Mouse (Mus musculus): ENCODE measurements around the gene Phactr3.

DNA sequence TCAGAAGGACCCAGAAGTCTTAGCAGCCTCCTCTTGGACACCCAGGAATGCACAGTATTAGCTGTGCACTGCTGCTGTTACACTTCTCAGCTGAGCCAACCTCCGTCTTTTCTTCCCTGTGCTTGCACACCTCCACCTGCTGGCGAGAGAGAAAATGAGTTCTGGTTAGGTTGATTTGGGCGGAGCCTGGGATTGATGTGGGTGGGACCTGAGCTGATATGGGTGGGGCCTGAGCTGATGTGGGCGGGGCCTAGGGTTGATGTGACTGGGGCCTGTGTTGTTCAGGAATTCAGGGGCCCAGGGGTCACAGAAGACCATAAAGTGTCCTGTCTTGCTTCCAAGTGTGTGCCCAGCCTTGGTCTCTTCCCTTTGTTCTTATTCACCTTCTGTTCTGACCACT lies 128.0 kb downstream of the Phactr3 start:
- TF ChIP-seq CTCF (IDR thresholded peaks at IDR 0.05; ENCODE audit: insufficient read depth, low read depth, low read length) = no peak
- no peak for TF ChIP-seq POLR2A (IDR thresholded peaks at IDR 0.05; ENCODE audit: insufficient read depth, low read depth, low read length)

All from olfactory bulb, adult 2 months (tissue).